Mouse (Mus musculus): ENCODE data around the gene Ogfod1.

DNA sequence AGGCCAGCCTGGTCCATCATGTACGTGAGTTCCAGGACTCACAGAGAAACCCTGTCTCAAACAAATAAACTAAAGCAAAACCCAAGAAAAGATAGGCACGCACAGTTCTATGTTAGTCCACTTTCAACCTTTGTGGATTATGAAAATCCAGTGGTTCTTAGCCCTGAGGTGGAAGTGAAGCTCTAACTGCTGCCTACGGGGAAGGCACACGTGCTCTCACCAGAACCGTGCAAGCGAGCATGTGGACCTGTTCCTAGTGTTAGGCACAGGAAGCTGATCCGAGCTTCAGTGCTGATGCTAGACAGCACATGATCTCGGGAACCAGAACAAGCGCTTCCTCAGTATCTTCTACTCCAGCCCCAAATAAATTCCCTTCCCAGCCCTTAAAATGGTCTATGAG is 55.9 kb downstream of the Ogfod1 start:
- TF ChIP-seq TAL1 (IDR thresholded peaks at IDR 0.05; ENCODE audit: low read length) (no peak), GATA1 (IDR thresholded peaks at IDR 0.05; ENCODE audit: low read length) (no peak)
